ENCODE assay signal across 20 mouse cellular contexts in genomic region chr15:99153466-99153865, GRCm38 (mm10). TPM values are rescaled to one million over a fixed set of nuclear protein-coding genes. Genes with fewer than 3 reads are reported as not detected.
DNase-seq lines count a peak whose midpoint lies in the region; ATAC-seq lines count a peak whose summit lies in the region.
"Had no signal": no experiment of that assay in that cellular context is flagged by ENCODE, and none has a peak within 500 bp of the region (broad histone marks: within the 10 kb centered on the region; RNA-seq: fewer than 3 reads in every experiment).

No protein-coding gene starts in this region.

- H3K36me3 ChIP-seq in intestine, embryonic 14.5 days (ENCODE audit: control insufficient read depth, insufficient read depth, low read length) = peaks cover 21% of the 10 kb centered on the region
- H3K36me3 ChIP-seq in intestine, embryonic 15.5 days = peaks cover 11% of the 10 kb centered on the region; the same call in 1 of the 2 replicates

- no peak overlapping the region for H3K4me3 ChIP-seq in intestine, embryonic 14.5 days (ENCODE audit: low read depth, low read length)
- no peak overlapping the region for H3K4me3 ChIP-seq in intestine, embryonic 15.5 days (replicated peaks)
- H3K4me3 ChIP-seq: embryonic facial prominence, embryonic 13.5 days; forebrain, embryonic 12.5 days; heart, embryonic 13.5 days; hindbrain, embryonic 13.5 days had no signal

- no peak overlapping the region for H3K4me2 ChIP-seq in intestine, embryonic 14.5 days (ENCODE audit: low read length)
- no peak overlapping the region for H3K4me2 ChIP-seq in intestine, embryonic 15.5 days (replicated peaks)
- H3K4me2 ChIP-seq: embryonic facial prominence, embryonic 13.5 days; forebrain, embryonic 12.5 days; heart, embryonic 13.5 days; hindbrain, embryonic 13.5 days had no signal

- H3K9me3 ChIP-seq in intestine, embryonic 14.5 days (ENCODE audit: control insufficient read depth, low read length) = no peaks in the 10 kb centered on the region
- no peaks in the 10 kb centered on the region for H3K9me3 ChIP-seq in intestine, embryonic 15.5 days
- H3K9me3 ChIP-seq: embryonic facial prominence, embryonic 13.5 days; forebrain, embryonic 12.5 days; heart, embryonic 13.5 days; hindbrain, embryonic 13.5 days had no signal

- H3K4me1 ChIP-seq in intestine, embryonic 14.5 days (replicated peaks; ENCODE audit: control insufficient read depth, insufficient read depth, low read length) = no peaks in the 10 kb centered on the region
- no peaks in the 10 kb centered on the region for H3K4me1 ChIP-seq in intestine, embryonic 15.5 days (replicated peaks)
- H3K4me1 ChIP-seq: embryonic facial prominence, embryonic 13.5 days; forebrain, embryonic 12.5 days; hindbrain, embryonic 13.5 days had no signal

- H3K27ac ChIP-seq in intestine, embryonic 14.5 days (ENCODE audit: low read depth) = no peak overlapping the region
- H3K27ac ChIP-seq in intestine, embryonic 15.5 days = no peak overlapping the region
- H3K27ac ChIP-seq: embryonic facial prominence, embryonic 13.5 days; forebrain, embryonic 12.5 days; heart, embryonic 13.5 days; hindbrain, embryonic 13.5 days; hindbrain, postnatal 0 days had no signal

- no peak overlapping the region for H3K9ac ChIP-seq in intestine, embryonic 14.5 days (ENCODE audit: low read length)
- H3K9ac ChIP-seq in intestine, embryonic 15.5 days = no peak overlapping the region
- H3K9ac ChIP-seq: embryonic facial prominence, embryonic 13.5 days; forebrain, embryonic 12.5 days; forebrain, postnatal 0 days; heart, embryonic 13.5 days; hindbrain, embryonic 13.5 days had no signal

- peak; percentile 40 for DNase-seq in intestine, embryonic 14.5 days (ENCODE audit: low spot score)
- DNase-seq in induced T-regulatory cell, adult 2 months (ENCODE audit: low read depth) = peak; percentile 59
- peak; percentile 17 for DNase-seq in thymus, postnatal 25 days
- no peak for DNase-seq in left cerebral cortex, adult 11 months (ENCODE audit: low spot score)
- no peak for DNase-seq in kidney, postnatal 25 days
- DNase-seq in spleen, postnatal 36 days (ENCODE audit: low spot score in 2 of 2) = no peak
- DNase-seq: adrenal gland, adult 8-10 months; adrenal gland, postnatal 36 days; cerebellum, adult 8-10 months; cerebellum, postnatal 14 days; embryo, embryonic 11 days; forebrain, postnatal 0 days; gastrocnemius, postnatal 14 days had no signal

- ATAC-seq in intestine, embryonic 14.5 days (replicated peaks; ENCODE audit: low FRiP score, low TSS enrichment, low read depth) = no peak
- no peak for ATAC-seq in intestine, embryonic 15.5 days
- ATAC-seq in CD4-positive, CD25-positive, alpha-beta regulatory T cell, adult 4 months = peak; percentile 67
- ATAC-seq: forebrain, postnatal 0 days; hindbrain, postnatal 0 days had no signal

- 94% methylated on average over 8 of the region's 8 CpGs for WGBS in intestine, embryonic 14.5 days
- 96% methylated on average over 8 of the region's 8 CpGs for WGBS in intestine, embryonic 15.5 days

- no peaks in the 10 kb centered on the region for H3K27me3 ChIP-seq in intestine, embryonic 14.5 days (replicated peaks; ENCODE audit: control insufficient read depth, insufficient read depth, low read length)
- H3K27me3 ChIP-seq in intestine, embryonic 15.5 days (replicated peaks) = no peaks in the 10 kb centered on the region
- H3K27me3 ChIP-seq: embryonic facial prominence, embryonic 13.5 days; forebrain, embryonic 12.5 days; heart, embryonic 13.5 days; hindbrain, embryonic 13.5 days had no signal

RNA-seq across cellular contexts. Expression of gene Spats2, which starts 27.8 kb away (rescaled TPM):
- polyA plus RNA-seq in intestine, embryonic 14.5 days (2014; fragmentation: Nextera tagmentation; extraction: Ambion mirVana) = 38.4 and 41.4 TPM in 2 replicates
- polyA plus RNA-seq in intestine, embryonic 15.5 days (2015; fragmentation: Nextera tagmentation; extraction: Ambion mirVana) = 26.6 and 34.7 TPM in 2 replicates
- polyA plus RNA-seq in CD4-positive, CD25-positive, alpha-beta regulatory T cell, adult 4 months (2017; shearing (Covaris generic)) = under 1 TPM in 1 of 2 experiments, not detected in 1; 0.62 TPM

Comparison
In these comparisons a context has a peak if more than half of its experiments do, and no peak if none do; other contexts are left out.
1. DNase-seq: peak in intestine, embryonic 14.5 days (single experiment), induced T-regulatory cell, adult 2 months (single experiment) and thymus, postnatal 25 days (single experiment); none in left cerebral cortex, adult 11 months (single experiment), kidney, postnatal 25 days (0 of 2) and spleen, postnatal 36 days (0 of 2).
2. RNA of gene Spats2, which starts 27.8 kb away (polyA plus RNA-seq): 38.4 to 41.4 TPM in intestine, embryonic 14.5 days and 26.6 to 34.7 TPM in intestine, embryonic 15.5 days; 0.62 TPM in CD4-positive, CD25-positive, alpha-beta regulatory T cell, adult 4 months; every median in the first group is over 10 times any median in the second.